Mouse (Mus musculus): ENCODE results near the gene Gm5737.
A peak's percentile ranks its signal among the peaks of the same experiment; 100 is the strongest.

Gm5737 gene

GRCm38 (mm10) chr7:120843037-120843621, 31.0 kb downstream of the Gm5737 start:
- peak; percentile 99 for DNase-seq

GRCm38 (mm10) chr7:120843852-120844435, 31.8 kb downstream of the Gm5737 start:
- DNase-seq: peak; percentile 91

- DNase-seq: no peak
Measured at GRCm38 (mm10) chr7:120844689-120845088, 32.5 kb downstream of the Gm5737 start.

- no peak for DNase-seq
Measured at GRCm38 (mm10) chr7:120848831-120849512, 36.8 kb downstream of the Gm5737 start.

- no peak for DNase-seq
Measured at GRCm38 (mm10) chr7:120850165-120850564, 38.0 kb downstream of the Gm5737 start.

GRCm38 (mm10) chr7:120859854-120860253, 47.7 kb downstream of the Gm5737 start:
- DNase-seq: no peak

- DNase-seq: no peak
Measured at GRCm38 (mm10) chr7:120860799-120861487, 48.8 kb downstream of the Gm5737 start.

GRCm38 (mm10) chr7:120861488-120862047, 49.4 kb downstream of the Gm5737 start:
- no peak for DNase-seq

- DNase-seq: no peak
Measured at GRCm38 (mm10) chr7:120862196-120862595, 50.0 kb downstream of the Gm5737 start.

- no peak for DNase-seq
Measured at GRCm38 (mm10) chr7:120862626-120863025, 50.5 kb downstream of the Gm5737 start.

- DNase-seq: no peak
Measured at GRCm38 (mm10) chr7:120863476-120863875, 51.3 kb downstream of the Gm5737 start.

- DNase-seq: peak; percentile 96
Measured at GRCm38 (mm10) chr7:120865100-120865499, 52.9 kb downstream of the Gm5737 start.

GRCm38 (mm10) chr7:120865832-120866231, 53.7 kb downstream of the Gm5737 start:
- peak; percentile 97 for DNase-seq

- DNase-seq: no peak
Measured at GRCm38 (mm10) chr7:120866684-120867083, 54.5 kb downstream of the Gm5737 start.

GRCm38 (mm10) chr7:120867720-120868119, 55.6 kb downstream of the Gm5737 start:
- no peak for DNase-seq

GRCm38 (mm10) chr7:120869883-120870282, 57.7 kb downstream of the Gm5737 start:
- DNase-seq: no peak

- no peak for DNase-seq
Measured at GRCm38 (mm10) chr7:120870431-120871008, 58.4 kb downstream of the Gm5737 start.

GRCm38 (mm10) chr7:120873083-120873482, 60.9 kb downstream of the Gm5737 start:
- peak; percentile 97 for DNase-seq

- no peak for DNase-seq
Measured at GRCm38 (mm10) chr7:120874021-120874420, 61.9 kb downstream of the Gm5737 start.

GRCm38 (mm10) chr7:120874764-120875539, 62.8 kb downstream of the Gm5737 start:
- DNase-seq: no peak

- DNase-seq: no peak
Measured at GRCm38 (mm10) chr7:120875540-120876388, 63.6 kb downstream of the Gm5737 start.

Measured in heart, adult 11 months (tissue).